In genomic region chr19:29647651-29648549, GRCm38 (mm10) we compare ENCODE assay signal across 7 mouse cellular contexts. TPM values are rescaled to one million over a fixed set of nuclear protein-coding genes. Genes with fewer than 3 reads are reported as not detected.
A peak's percentile ranks its signal among the peaks of the same experiment; 100 is the strongest.
DNase-seq lines count a peak whose midpoint lies in the region; ATAC-seq and TF ChIP-seq lines count a peak whose summit lies in the region.

Gene Ermp1, minus strand, starts transcription at chr19:29648415.

- peak; percentile 88 for TF ChIP-seq POLR2A in small intestine, adult 2 months (IDR thresholded peaks at IDR 0.05; ENCODE audit: low read depth, low read length)

- 0% methylated on average over 72 of the region's 90 CpGs for WGBS in intestine, postnatal 0 days
- WGBS in midbrain, embryonic 12.5 days, result under 1% methylated on average over 84 of the region's 90 CpGs
- WGBS in small intestine, adult 2 months, result under 1% methylated on average over 90 of the region's 90 CpGs

- H3K27ac ChIP-seq in intestine, postnatal 0 days (ENCODE audit: low read depth, low read length), result peak within 1 kb of the TSS; percentile 88
- H3K27ac ChIP-seq in midbrain, embryonic 12.5 days (replicated peaks), result peak within 1 kb of the TSS; percentile 92
- peak within 1 kb of the TSS; percentile 88 for H3K27ac ChIP-seq in small intestine, adult 2 months (ENCODE audit: insufficient read depth, low read depth, low read length)

- TF ChIP-seq CTCF in intestine, postnatal 0 days (IDR thresholded peaks at IDR 0.05; ENCODE audit: low read depth), result peak; percentile 99
- peak; percentile 95 for TF ChIP-seq CTCF in small intestine, adult 2 months (IDR thresholded peaks at IDR 0.05; ENCODE audit: extremely low read depth, insufficient read length, insufficient replicate concordance, low read depth, low read length)

- H3K4me3 ChIP-seq in intestine, postnatal 0 days (ENCODE audit: low read depth, low read length), result peak within 1 kb of the TSS; percentile 97
- H3K4me3 ChIP-seq in midbrain, embryonic 12.5 days, result peak within 1 kb of the TSS; percentile 84
- peak within 1 kb of the TSS; percentile 96 for H3K4me3 ChIP-seq in small intestine, adult 2 months (ENCODE audit: low read depth, low read length)

- intact Hi-C loops in left cerebral cortex, postnatal 4 days (cut with DNase I), result no loop called here

- peaks cover 5% of the 10 kb centered on the region; the same call in 1 of the 2 replicates for H3K36me3 ChIP-seq in intestine, postnatal 0 days (ENCODE audit: control insufficient read depth, insufficient read depth)
- peaks cover 9% of the 10 kb centered on the region for H3K36me3 ChIP-seq in midbrain, embryonic 12.5 days
- peaks cover 2% of the 10 kb centered on the region; the same call in 1 of the 2 replicates for H3K36me3 ChIP-seq in small intestine, adult 2 months (ENCODE audit: control insufficient read depth, insufficient read depth, low read length)

- peak within 1 kb of the TSS; percentile 78 for H3K9ac ChIP-seq in intestine, postnatal 0 days (ENCODE audit: low read depth, low read length)
- H3K9ac ChIP-seq in midbrain, embryonic 12.5 days (replicated peaks), result peak within 1 kb of the TSS; percentile 80

- no peaks in the 10 kb centered on the region for H3K4me1 ChIP-seq in intestine, postnatal 0 days (replicated peaks; ENCODE audit: control insufficient read depth, insufficient read depth, low read length)
- H3K4me1 ChIP-seq in midbrain, embryonic 12.5 days, result peaks cover 5% of the 10 kb centered on the region
- H3K4me1 ChIP-seq in small intestine, adult 2 months (ENCODE audit: control insufficient read depth, insufficient read depth, insufficient read length, low read length), result peaks cover 2% of the 10 kb centered on the region; the same call in 1 of the 2 replicates

- peak; percentile 89 for ATAC-seq in intestine, postnatal 0 days
- peak; percentile 97 for ATAC-seq in midbrain, embryonic 12.5 days (ENCODE audit: low FRiP score, low read depth)

- DNase-seq in adrenal gland, adult 8-10 months, result peak; percentile 92
- peak; percentile 94 for DNase-seq in embryo, embryonic 9.5 days (ENCODE audit: extremely low spot score)
- no peak for DNase-seq in gonadal fat pad, adult 2 months (ENCODE audit: low read depth)
- DNase-seq in left cerebral cortex, postnatal 4 days, result peak; percentile 95

- no peaks in the 10 kb centered on the region for H3K9me3 ChIP-seq in intestine, postnatal 0 days (ENCODE audit: control insufficient read depth)
- 0 out of 2 replicates have a peak, but pooled peaks cover 4% of the 10 kb centered on the region for H3K9me3 ChIP-seq in midbrain, embryonic 12.5 days

- H3K27me3 ChIP-seq in intestine, postnatal 0 days (replicated peaks; ENCODE audit: control insufficient read depth, insufficient read depth, low read length), result no peaks in the 10 kb centered on the region
- H3K27me3 ChIP-seq in midbrain, embryonic 12.5 days, result no peaks in the 10 kb centered on the region
- no peaks in the 10 kb centered on the region for H3K27me3 ChIP-seq in small intestine, adult 2 months (ENCODE audit: control insufficient read depth, insufficient read depth, low read length)

- H3K4me2 ChIP-seq in intestine, postnatal 0 days (replicated peaks; ENCODE audit: low read depth), result peak within 1 kb of the TSS; percentile 75
- H3K4me2 ChIP-seq in midbrain, embryonic 12.5 days (replicated peaks), result peak within 1 kb of the TSS; percentile 67

RNA-seq across cellular contexts. Expression of gene Ermp1, which starts in this region (rescaled TPM):
- total RNA-seq in adrenal gland, adult 8-10 months (2022), result 10 to 100 TPM; 50.7 to 68.4 (median 58.3) TPM
- polyA plus RNA-seq in gonadal fat pad, adult 2 months (2012; rRNA removed), result 47.1 and 63.4 TPM in 2 replicates
- polyA plus RNA-seq in intestine, postnatal 0 days (2015; fragmentation: Nextera tagmentation; extraction: Ambion mirVana), result 7.8 and 8.3 TPM in 2 replicates
- total RNA-seq in left cerebral cortex, postnatal 4 days (2021), result 10 to 100 TPM; 22.7 to 23.1 TPM
- 14.8 and 16.8 TPM in 2 replicates for polyA plus RNA-seq in midbrain, embryonic 12.5 days (2016; fragmentation: Nextera tagmentation; extraction: Ambion mirVana)
- 8.5 and 9.4 TPM in 2 replicates for polyA plus RNA-seq in small intestine, adult 2 months (2012; rRNA removed)
